Mouse (Mus musculus) hindbrain, embryonic 13.5 days (tissue): ENCODE measurements around the gene Lmntd1. TPM values are rescaled to one million over a fixed set of nuclear protein-coding genes. Genes with fewer than 3 reads are reported as not detected.

Experiments
- ATAC-seq: fragments of 200-750 bp; cut with Nextera tagmentation; 2 replicates; pipeline ENCODE4 v1.8.0; 2017; ENCODE audit warnings: moderate TSS enrichment; ENCODE audit not compliant: low FRiP score
- H3K27ac ChIP-seq: fragments of 300-500 bp; sonication (generic); 2 replicates; pipeline ENCODE4 v1.5.1; 2015; ENCODE audit warnings: inconsistent platforms, mild to moderate bottlenecking, moderate library complexity
- H3K27me3 ChIP-seq: fragments of 300-500 bp; sonication (generic); 2 replicates; pipeline ENCODE4 v1.6.1; 2015; ENCODE audit warnings: mild to moderate bottlenecking, inconsistent platforms
- H3K36me3 ChIP-seq: fragments of 300-500 bp; sonication (generic); 2 replicates; pipeline ENCODE4 v1.6.1; 2015; ENCODE audit warnings: mild to moderate bottlenecking, inconsistent platforms
- H3K4me1 ChIP-seq: fragments of 300-500 bp; sonication (generic); replicated peaks from 2 replicates; pipeline ENCODE4 v1.6.1; 2015; ENCODE audit warnings: inconsistent platforms
- H3K4me2 ChIP-seq: fragments of 300-500 bp; sonication (generic); 2 replicates; pipeline ENCODE4 v1.6.1; 2015; ENCODE audit warnings: inconsistent platforms, mild to moderate bottlenecking, moderate library complexity
- H3K4me3 ChIP-seq: fragments of 300-500 bp; sonication (generic); 2 replicates; pipeline ENCODE4 v1.5.1; 2015; ENCODE audit warnings: mild to moderate bottlenecking, inconsistent platforms
- H3K9ac ChIP-seq: fragments of 300-500 bp; sonication (generic); 2 replicates; pipeline ENCODE4 v1.6.1; 2015; ENCODE audit warnings: mild to moderate bottlenecking, inconsistent platforms
- H3K9me3 ChIP-seq: fragments of 300-500 bp; sonication (generic); 2 replicates; pipeline ENCODE4 v1.6.1; 2016; ENCODE audit warnings: inconsistent platforms
- WGBS: fragments of 180-500 bp; shearing (Covaris S2); methylation state at CpG from one replicate; pipeline ENCODE4 v1.1.7; 2015; 5-methylcytosine and 5-hydroxymethylcytosine counted together
- polyA plus RNA-seq: library from polyadenylated mRNA; unstranded; fragments of >200 nt; fragmentation: Nextera tagmentation; extraction: Ambion mirVana; gene quantifications from 2 replicates; pipeline ENCODE4 v1.2.1, GENCODE M21; 2015

Lmntd1 gene
- polyA plus RNA-seq, 1 experiment from 2014 or later: 0.75 TPM

- Histone ChIP-seq H3K36me3 (no peaks in the 10 kb centered on the region), H3K27me3 (no peaks in the 10 kb centered on the region), H3K9ac (no peak overlapping the region), H3K4me2 (no peak overlapping the region), H3K27ac (no peak overlapping the region), H3K4me3 (no peak overlapping the region), H3K9me3 (peaks cover 13% of the 10 kb centered on the region), H3K4me1 (no peaks in the 10 kb centered on the region)
- WGBS: 91% methylated on average over 7 of the region's 7 CpGs
- no peak for ATAC-seq
Observed at GRCm38 (mm10) chr6:145501751-145502150, 112.4 kb downstream of the Lmntd1 start.

GRCm38 (mm10) chr6:145499574-145500546 lies 114.3 kb downstream of the Lmntd1 start:
- peaks cover 13% of the 10 kb centered on the region for H3K9me3 ChIP-seq
- no peak overlapping the region for H3K27ac ChIP-seq
- H3K9ac ChIP-seq: no peak overlapping the region
- H3K4me2 ChIP-seq: no peak overlapping the region
- no peaks in the 10 kb centered on the region for H3K4me1 ChIP-seq
- H3K36me3 ChIP-seq: no peaks in the 10 kb centered on the region
- H3K4me3 ChIP-seq: no peak overlapping the region
- ATAC-seq: no peak
- H3K27me3 ChIP-seq: no peaks in the 10 kb centered on the region
- WGBS: 85% methylated on average over 19 of the region's 19 CpGs

GRCm38 (mm10) chr6:145495731-145496130 lies 118.4 kb downstream of the Lmntd1 start:
- ATAC-seq: no peak
- Histone ChIP-seq H3K4me1 (no peaks in the 10 kb centered on the region), H3K27me3 (no peaks in the 10 kb centered on the region), H3K27ac (no peak overlapping the region), H3K36me3 (no peaks in the 10 kb centered on the region), H3K9ac (no peak overlapping the region), H3K9me3 (no peaks in the 10 kb centered on the region), H3K4me2 (no peak overlapping the region), H3K4me3 (no peak overlapping the region)
- 92% methylated on average over 7 of the region's 7 CpGs for WGBS

GRCm38 (mm10) chr6:145488251-145488650 lies 125.9 kb downstream of the Lmntd1 start:
- 75% methylated on average over 2 of the region's 2 CpGs for WGBS

GRCm38 (mm10) chr6:145485986-145486605 lies 128.0 kb downstream of the Lmntd1 start:
- Histone ChIP-seq H3K27ac (peak overlapping the region; percentile 59), H3K36me3 (no peaks in the 10 kb centered on the region), H3K4me1 (peaks cover 36% of the 10 kb centered on the region), H3K4me3 (no peak overlapping the region), H3K4me2 (no peak overlapping the region), H3K9me3 (no peaks in the 10 kb centered on the region), H3K27me3 (no peaks in the 10 kb centered on the region), H3K9ac (no peak overlapping the region)
- ATAC-seq: no peak
- WGBS: 49% methylated on average over 12 of the region's 12 CpGs

More at GRCm38 (mm10) chr6:145488251-145488650, 125.9 kb downstream of the Lmntd1 start:
- Histone ChIP-seq H3K36me3 (no peaks in the 10 kb centered on the region), H3K9me3 (no peaks in the 10 kb centered on the region), H3K27me3 (no peaks in the 10 kb centered on the region), H3K27ac (no peak overlapping the region), H3K4me1 (peaks cover 20% of the 10 kb centered on the region), H3K4me2 (no peak overlapping the region), H3K4me3 (no peak overlapping the region), H3K9ac (no peak overlapping the region)
- ATAC-seq: no peak

- no peak overlapping the region for H3K9ac ChIP-seq
- no peaks in the 10 kb centered on the region for H3K9me3 ChIP-seq
- H3K4me3 ChIP-seq: no peak overlapping the region
- no peak for ATAC-seq
- no peaks in the 10 kb centered on the region for H3K36me3 ChIP-seq
- no peak overlapping the region for H3K27ac ChIP-seq
- 42% methylated on average over 5 of the region's 5 CpGs for WGBS
- no peaks in the 10 kb centered on the region for H3K27me3 ChIP-seq
- H3K4me2 ChIP-seq: no peak overlapping the region
- H3K4me1 ChIP-seq: peaks cover 36% of the 10 kb centered on the region
Observed at GRCm38 (mm10) chr6:145483318-145483674, 130.8 kb downstream of the Lmntd1 start.

GRCm38 (mm10) chr6:145482656-145483317 lies 131.3 kb downstream of the Lmntd1 start:
- Histone ChIP-seq H3K4me3 (no peak overlapping the region), H3K4me2 (no peak overlapping the region), H3K9me3 (no peaks in the 10 kb centered on the region), H3K27me3 (no peaks in the 10 kb centered on the region), H3K4me1 (peaks cover 36% of the 10 kb centered on the region), H3K36me3 (no peaks in the 10 kb centered on the region), H3K9ac (no peak overlapping the region), H3K27ac (no peak overlapping the region)
- 81% methylated on average over 17 of the region's 17 CpGs for WGBS
- no peak for ATAC-seq

- H3K4me3 ChIP-seq: no peak overlapping the region
- H3K36me3 ChIP-seq: no peaks in the 10 kb centered on the region
- 27% methylated on average over 15 of the region's 15 CpGs for WGBS
- peaks cover 35% of the 10 kb centered on the region for H3K4me1 ChIP-seq
- no peaks in the 10 kb centered on the region for H3K9me3 ChIP-seq
- no peak overlapping the region for H3K27ac ChIP-seq
- peak; percentile 52 for ATAC-seq
- no peak overlapping the region for H3K9ac ChIP-seq
- no peaks in the 10 kb centered on the region for H3K27me3 ChIP-seq
- 0 out of 2 replicates have a peak overlapping the region, but pooled peaks have one; percentile 2 for H3K4me2 ChIP-seq
Observed at GRCm38 (mm10) chr6:145481938-145482337, 132.2 kb downstream of the Lmntd1 start.

- Histone ChIP-seq H3K4me2 (no peak overlapping the region), H3K4me3 (no peak overlapping the region), H3K9ac (no peak overlapping the region), H3K27ac (no peak overlapping the region), H3K9me3 (no peaks in the 10 kb centered on the region), H3K27me3 (no peaks in the 10 kb centered on the region), H3K36me3 (no peaks in the 10 kb centered on the region), H3K4me1 (peaks cover 20% of the 10 kb centered on the region)
- ATAC-seq: no peak
- 74% methylated on average over 4 of the region's 4 CpGs for WGBS
Observed at GRCm38 (mm10) chr6:145478821-145479271, 135.3 kb downstream of the Lmntd1 start.

GRCm38 (mm10) chr6:145477367-145477905 lies 136.7 kb downstream of the Lmntd1 start:
- no peaks in the 10 kb centered on the region for H3K9me3 ChIP-seq
- no peak for ATAC-seq
- no peak overlapping the region for H3K27ac ChIP-seq
- no peaks in the 10 kb centered on the region for H3K36me3 ChIP-seq
- 70% methylated on average over 10 of the region's 10 CpGs for WGBS
- no peak overlapping the region for H3K4me2 ChIP-seq
- no peak overlapping the region for H3K4me3 ChIP-seq
- H3K9ac ChIP-seq: no peak overlapping the region
- H3K27me3 ChIP-seq: no peaks in the 10 kb centered on the region
- H3K4me1 ChIP-seq: peaks cover 19% of the 10 kb centered on the region

- peaks cover 34% of the 10 kb centered on the region for H3K4me1 ChIP-seq
- peak; percentile 61; the same call in 1 of the 2 replicates for ATAC-seq
- no peak overlapping the region for H3K9ac ChIP-seq
- H3K9me3 ChIP-seq: no peaks in the 10 kb centered on the region
- 33% methylated on average over 11 of the region's 11 CpGs for WGBS
- no peaks in the 10 kb centered on the region for H3K27me3 ChIP-seq
- no peaks in the 10 kb centered on the region for H3K36me3 ChIP-seq
- no peak overlapping the region for H3K4me2 ChIP-seq
- H3K27ac ChIP-seq: peak overlapping the region; percentile 58
- H3K4me3 ChIP-seq: no peak overlapping the region
Observed at GRCm38 (mm10) chr6:145471638-145472247, 142.4 kb downstream of the Lmntd1 start.
